ENCODE assay signal across 17 mouse cellular contexts in the genomic region with DNA sequence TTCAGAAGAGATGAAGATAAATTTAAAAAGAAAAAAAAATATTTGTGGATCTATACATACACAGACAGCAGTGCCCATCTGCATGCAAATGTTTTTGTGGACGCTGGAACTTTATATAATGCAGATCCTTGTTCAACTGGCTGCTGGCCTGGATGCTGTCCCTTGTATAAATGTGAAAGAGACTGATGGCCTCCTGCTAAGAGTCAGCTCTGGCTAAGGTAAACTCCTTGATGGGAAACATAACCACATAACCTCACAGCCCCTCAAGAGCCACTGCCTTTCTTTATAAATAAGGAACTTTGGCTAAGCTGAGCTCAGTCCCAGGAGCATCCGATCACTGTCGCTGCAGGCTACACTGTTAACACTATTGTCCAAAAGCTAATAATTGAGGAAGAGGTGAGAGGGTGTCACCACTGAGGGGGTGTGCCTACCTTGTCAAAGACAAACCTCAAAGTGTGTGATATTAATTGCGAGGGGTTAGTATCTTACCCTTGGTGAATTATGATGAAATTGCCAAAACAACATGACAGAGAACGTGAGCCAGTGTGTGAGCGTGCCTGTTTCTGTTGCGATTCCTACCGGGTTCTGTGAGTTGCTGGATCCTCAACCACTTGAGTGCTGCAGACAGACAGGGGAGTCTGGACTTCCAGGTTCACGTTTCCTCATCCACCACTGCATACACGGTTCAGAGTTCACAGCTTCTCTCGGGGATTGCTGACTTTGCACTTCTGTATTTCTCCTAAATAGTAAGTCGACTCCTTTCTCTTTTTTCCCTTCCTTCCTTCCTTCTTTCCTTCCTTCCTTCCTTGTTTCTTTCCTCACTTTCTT.
"Had no signal": no experiment of that assay in that cellular context is flagged by ENCODE, and none has a peak within 500 bp of the region (broad histone marks: within the 10 kb centered on the region; RNA-seq: fewer than 3 reads in every experiment).

No protein-coding gene starts in this region.

- ATAC-seq: liver, embryonic 12.5 days; midbrain, embryonic 15.5 days had no signal

- H3K4me1 ChIP-seq: liver, embryonic 12.5 days; megakaryocyte, embryonic 14.5 days had no signal

- H3K27me3 ChIP-seq: liver, embryonic 12.5 days; lung, embryonic 15.5 days; megakaryocyte, embryonic 14.5 days; neural tube, embryonic 12.5 days had no signal

- H3K9ac ChIP-seq: limb, embryonic 15.5 days; liver, embryonic 12.5 days; lung, embryonic 15.5 days; midbrain, embryonic 15.5 days; neural tube, embryonic 12.5 days had no signal

- DNase-seq: kidney, adult 8-10 months; left cerebral cortex, postnatal 4 days; lung, postnatal 14 days; right cerebral cortex, postnatal 4 days; spleen, adult 18-20 months; thymus, adult 18-20 months; thymus, postnatal 14 days had no signal

- H3K4me2 ChIP-seq: limb, embryonic 15.5 days; liver, embryonic 12.5 days; lung, embryonic 15.5 days; midbrain, embryonic 11.5 days; midbrain, embryonic 15.5 days; neural tube, embryonic 12.5 days had no signal

- H3K27ac ChIP-seq: kidney, postnatal 0 days; layer of hippocampus, adult 2 months; limb, embryonic 15.5 days; liver, embryonic 12.5 days; lung, embryonic 15.5 days; macrophage; midbrain, embryonic 15.5 days; neural tube, embryonic 12.5 days had no signal

- H3K36me3 ChIP-seq: limb, embryonic 15.5 days; liver, embryonic 12.5 days; lung, embryonic 15.5 days; midbrain, embryonic 15.5 days; neural tube, embryonic 12.5 days had no signal

- H3K9me3 ChIP-seq: limb, embryonic 15.5 days; liver, embryonic 12.5 days; lung, embryonic 15.5 days; midbrain, embryonic 15.5 days; neural tube, embryonic 12.5 days had no signal

- H3K4me3 ChIP-seq: layer of hippocampus, adult 2 months; limb, embryonic 15.5 days; liver, embryonic 12.5 days; lung, embryonic 15.5 days; megakaryocyte, embryonic 14.5 days; midbrain, embryonic 15.5 days; neural tube, embryonic 12.5 days had no signal
